Mouse (Mus musculus) kidney, postnatal 14 days (tissue): ENCODE results near the gene Luc7l3.
"Not testable (repeated sequence)": the region's sequence is repeated elsewhere in the genome, so short reads cannot be mapped to it uniquely, and the experiment has no call there.

Experiments used
- DNase-seq: peaks from one replicate; pipeline ENCODE4 v3.0.0; 2022; ENCODE audit warnings: mixed read lengths

The Luc7l3 gene

GRCm38 (mm10) chr11:94290062-94290740 is 31.6 kb downstream of the Luc7l3 start:
- no peak for DNase-seq

GRCm38 (mm10) chr11:94287105-94287504 is 34.7 kb downstream of the Luc7l3 start:
- no peak for DNase-seq

GRCm38 (mm10) chr11:94285886-94286574 is 35.8 kb downstream of the Luc7l3 start:
- no peak for DNase-seq

GRCm38 (mm10) chr11:94283536-94284099 is 38.2 kb downstream of the Luc7l3 start:
- no peak for DNase-seq

- DNase-seq = no peak
Measured at GRCm38 (mm10) chr11:94282291-94282690, 39.5 kb downstream of the Luc7l3 start.

GRCm38 (mm10) chr11:94281199-94282181 is 40.3 kb downstream of the Luc7l3 start, which contains the start of gene Gm21885:
Gene Gm21885, plus strand, starts transcription at chr11:94281873.
- no peak for DNase-seq

GRCm38 (mm10) chr11:94276869-94277337 is 44.9 kb downstream of the Luc7l3 start:
- DNase-seq = peak; percentile 92

- DNase-seq = no peak
Measured at GRCm38 (mm10) chr11:94275686-94276085, 46.1 kb downstream of the Luc7l3 start.

GRCm38 (mm10) chr11:94275226-94275625 is 46.6 kb downstream of the Luc7l3 start:
- no peak for DNase-seq

- no peak for DNase-seq
Measured at GRCm38 (mm10) chr11:94274206-94274867, 47.5 kb downstream of the Luc7l3 start.

GRCm38 (mm10) chr11:94272960-94273927 is 48.5 kb downstream of the Luc7l3 start:
- no peak for DNase-seq

GRCm38 (mm10) chr11:94271015-94271414 is 50.8 kb downstream of the Luc7l3 start:
- DNase-seq = no peak

- DNase-seq = no peak
Measured at GRCm38 (mm10) chr11:94269906-94270305, 51.9 kb downstream of the Luc7l3 start.

- no peak for DNase-seq
Measured at GRCm38 (mm10) chr11:94268761-94269160, 53.0 kb downstream of the Luc7l3 start.

GRCm38 (mm10) chr11:94266155-94266554 is 55.6 kb downstream of the Luc7l3 start:
- DNase-seq = not testable (repeated sequence)

- peak; percentile 69 for DNase-seq
Measured at GRCm38 (mm10) chr11:94265134-94265785, 56.5 kb downstream of the Luc7l3 start.

- DNase-seq = no peak
Measured at GRCm38 (mm10) chr11:94261585-94262370, 60.0 kb downstream of the Luc7l3 start.

- no peak for DNase-seq
Measured at GRCm38 (mm10) chr11:94259814-94260213, 62.0 kb downstream of the Luc7l3 start.

- no peak for DNase-seq
Measured at GRCm38 (mm10) chr11:94257987-94258386, 63.8 kb downstream of the Luc7l3 start.
